Mouse (Mus musculus): ENCODE data around the gene Arpc1b. TPM values are rescaled to one million over a fixed set of nuclear protein-coding genes. Genes with fewer than 3 reads are reported as not detected.
"Not testable (repeated sequence)": the region's sequence is repeated elsewhere in the genome, so short reads cannot be mapped to it uniquely, and the experiment has no call there.

Arpc1b gene
- 51.2 and 62.8 TPM in 2 replicates for polyA plus RNA-seq (2014; fragmentation: Nextera tagmentation; extraction: Ambion mirVana)

DNA sequence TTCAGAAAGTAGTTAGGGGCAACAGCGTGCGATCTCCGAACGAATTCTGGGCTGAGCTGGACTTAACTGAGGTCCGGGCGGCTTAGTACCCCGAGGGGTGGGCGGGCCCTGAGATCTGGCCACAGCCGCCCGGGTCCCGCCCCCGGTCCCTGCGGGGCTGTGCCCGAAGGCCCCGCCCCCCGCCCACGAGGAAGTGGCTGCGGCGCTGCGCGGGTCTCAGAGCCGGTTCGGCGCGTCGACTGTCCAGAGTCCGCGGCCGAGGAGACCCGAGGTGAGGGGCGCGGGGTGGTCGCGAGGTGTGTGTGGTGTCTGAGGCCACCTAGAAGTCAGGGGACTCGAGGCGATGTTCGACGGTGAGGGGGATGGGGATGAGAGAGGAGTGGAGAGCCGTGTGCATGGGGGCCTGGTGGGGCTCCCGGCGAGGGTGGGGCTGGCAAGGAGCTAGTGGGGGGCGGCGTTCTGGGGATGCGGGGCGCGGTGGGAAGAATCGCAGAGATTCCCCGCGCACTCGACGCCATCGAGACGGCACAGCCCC is at the start of gene Arpc1b:
TSS of gene Arpc1b (plus strand) at position 145 of the 535 bp plus-strand sequence.
- H3K4me1 ChIP-seq (replicated peaks; ENCODE audit: control insufficient read depth, insufficient read depth, low read length), result 0 out of 2 replicates have a peak, but pooled peaks cover 4% of the 10 kb centered on the region

GRCm38 (mm10) chr5:145064765-145065340 is 49.2 kb upstream of the Arpc1b start:
- WGBS, result 87% methylated on average over 1 of the region's 1 CpGs
- Histone ChIP-seq H3K36me3 (ENCODE audit: control insufficient read depth, insufficient read depth, low read length) (no peaks in the 10 kb centered on the region), H3K9ac (ENCODE audit: low read length) (no peak overlapping the region), H3K27ac (ENCODE audit: low read depth, low read length) (no peak overlapping the region), H3K27me3 (ENCODE audit: control insufficient read depth, insufficient read depth, low read length) (no peaks in the 10 kb centered on the region), H3K9me3 (ENCODE audit: control insufficient read depth, low read length) (no peaks in the 10 kb centered on the region), H3K4me2 (ENCODE audit: low read depth, low read length, severe bottlenecking) (no peak overlapping the region), H3K4me1 (replicated peaks; ENCODE audit: control insufficient read depth, insufficient read depth, low read length) (no peaks in the 10 kb centered on the region), H3K4me3 (ENCODE audit: low read depth, low read length) (no peak overlapping the region)
- no peak for ATAC-seq (replicated peaks; ENCODE audit: low FRiP score)
- no peak for DNase-seq (ENCODE audit: low spot score)

More for the DNA sequence above, at the start of gene Arpc1b:
- Histone ChIP-seq H3K9ac (ENCODE audit: low read length) (peak within 1 kb of the TSS; percentile 53; the same call in 1 of the 2 replicates), H3K27ac (ENCODE audit: low read depth, low read length) (no peak within 1 kb of the TSS; the same call in 1 of the 2 replicates), H3K4me3 (ENCODE audit: low read depth, low read length) (peak within 1 kb of the TSS; percentile 47), H3K36me3 (ENCODE audit: control insufficient read depth, insufficient read depth, low read length) (peaks cover 3% of the 10 kb centered on the region; the same call in 1 of the 2 replicates), H3K4me2 (ENCODE audit: low read depth, low read length, severe bottlenecking) (peak within 1 kb of the TSS; percentile 68), H3K9me3 (ENCODE audit: control insufficient read depth, low read length) (no peaks in the 10 kb centered on the region), H3K27me3 (ENCODE audit: control insufficient read depth, insufficient read depth, low read length) (peaks cover 9% of the 10 kb centered on the region; the same call in 1 of the 2 replicates)
- ATAC-seq (replicated peaks; ENCODE audit: low FRiP score) (peak; percentile 77), DNase-seq (ENCODE audit: low spot score) (peak; percentile 82)
- under 1% methylated on average over 50 of the region's 53 CpGs for WGBS

GRCm38 (mm10) chr5:145068863-145069262 is 45.2 kb upstream of the Arpc1b start:
- Histone ChIP-seq H3K9ac (ENCODE audit: low read length) (no peak overlapping the region), H3K4me3 (ENCODE audit: low read depth, low read length) (no peak overlapping the region), H3K4me1 (replicated peaks; ENCODE audit: control insufficient read depth, insufficient read depth, low read length) (no peaks in the 10 kb centered on the region), H3K27me3 (ENCODE audit: control insufficient read depth, insufficient read depth, low read length) (no peaks in the 10 kb centered on the region), H3K9me3 (ENCODE audit: control insufficient read depth, low read length) (no peaks in the 10 kb centered on the region), H3K27ac (ENCODE audit: low read depth, low read length) (no peak overlapping the region), H3K4me2 (ENCODE audit: low read depth, low read length, severe bottlenecking) (no peak overlapping the region), H3K36me3 (ENCODE audit: control insufficient read depth, insufficient read depth, low read length) (no peaks in the 10 kb centered on the region)
- ATAC-seq (replicated peaks; ENCODE audit: low FRiP score) (no peak), DNase-seq (ENCODE audit: low spot score) (no peak)
- 67% methylated on average over 3 of the region's 3 CpGs for WGBS

- Histone ChIP-seq H3K27ac (ENCODE audit: low read depth, low read length) (no peak overlapping the region), H3K9me3 (ENCODE audit: control insufficient read depth, low read length) (no peaks in the 10 kb centered on the region), H3K36me3 (ENCODE audit: control insufficient read depth, insufficient read depth, low read length) (no peaks in the 10 kb centered on the region), H3K4me3 (ENCODE audit: low read depth, low read length) (no peak overlapping the region), H3K27me3 (ENCODE audit: control insufficient read depth, insufficient read depth, low read length) (no peaks in the 10 kb centered on the region), H3K9ac (ENCODE audit: low read length) (no peak overlapping the region), H3K4me2 (ENCODE audit: low read depth, low read length, severe bottlenecking) (no peak overlapping the region), H3K4me1 (replicated peaks; ENCODE audit: control insufficient read depth, insufficient read depth, low read length) (no peaks in the 10 kb centered on the region)
- ATAC-seq (replicated peaks; ENCODE audit: low FRiP score), result no peak; the same call in 1 of the 2 replicates
- DNase-seq (ENCODE audit: low spot score), result peak; percentile 84
- 2% methylated on average over 5 of the region's 5 CpGs for WGBS
Measured at GRCm38 (mm10) chr5:145069707-145070106, 44.3 kb upstream of the Arpc1b start.

GRCm38 (mm10) chr5:145071342-145071741 is 42.7 kb upstream of the Arpc1b start:
- no peaks in the 10 kb centered on the region for H3K27me3 ChIP-seq (ENCODE audit: control insufficient read depth, insufficient read depth, low read length)
- H3K4me2 ChIP-seq (ENCODE audit: low read depth, low read length, severe bottlenecking), result no peak overlapping the region
- DNase-seq (ENCODE audit: low spot score) (peak; percentile 63), ATAC-seq (replicated peaks; ENCODE audit: low FRiP score) (no peak)
- WGBS, result 45% methylated on average over 6 of the region's 6 CpGs
- H3K4me1 ChIP-seq (replicated peaks; ENCODE audit: control insufficient read depth, insufficient read depth, low read length), result no peaks in the 10 kb centered on the region
- H3K36me3 ChIP-seq (ENCODE audit: control insufficient read depth, insufficient read depth, low read length), result no peaks in the 10 kb centered on the region
- no peak overlapping the region for H3K4me3 ChIP-seq (ENCODE audit: low read depth, low read length)
- H3K9ac ChIP-seq (ENCODE audit: low read length), result no peak overlapping the region
- no peaks in the 10 kb centered on the region for H3K9me3 ChIP-seq (ENCODE audit: control insufficient read depth, low read length)
- H3K27ac ChIP-seq (ENCODE audit: low read depth, low read length), result no peak overlapping the region

GRCm38 (mm10) chr5:145075081-145075480 is 38.9 kb upstream of the Arpc1b start:
- H3K36me3 ChIP-seq (ENCODE audit: control insufficient read depth, insufficient read depth, low read length), result no peaks in the 10 kb centered on the region
- H3K9me3 ChIP-seq (ENCODE audit: control insufficient read depth, low read length), result no peaks in the 10 kb centered on the region
- H3K9ac ChIP-seq (ENCODE audit: low read length), result no peak overlapping the region
- WGBS, result 62% methylated on average over 3 of the region's 3 CpGs
- no peaks in the 10 kb centered on the region for H3K4me1 ChIP-seq (replicated peaks; ENCODE audit: control insufficient read depth, insufficient read depth, low read length)
- no peak overlapping the region for H3K27ac ChIP-seq (ENCODE audit: low read depth, low read length)
- no peaks in the 10 kb centered on the region for H3K27me3 ChIP-seq (ENCODE audit: control insufficient read depth, insufficient read depth, low read length)
- H3K4me2 ChIP-seq (ENCODE audit: low read depth, low read length, severe bottlenecking), result no peak overlapping the region
- no peak for ATAC-seq (replicated peaks; ENCODE audit: low FRiP score)
- no peak for DNase-seq (ENCODE audit: low spot score)
- H3K4me3 ChIP-seq (ENCODE audit: low read depth, low read length), result no peak overlapping the region

GRCm38 (mm10) chr5:145081866-145082613 is 32.0 kb upstream of the Arpc1b start:
- no peak overlapping the region for H3K27ac ChIP-seq (ENCODE audit: low read depth, low read length)
- H3K36me3 ChIP-seq (ENCODE audit: control insufficient read depth, insufficient read depth, low read length), result no peaks in the 10 kb centered on the region
- no peaks in the 10 kb centered on the region for H3K27me3 ChIP-seq (ENCODE audit: control insufficient read depth, insufficient read depth, low read length)
- 93% methylated on average over 10 of the region's 10 CpGs for WGBS
- no peaks in the 10 kb centered on the region for H3K9me3 ChIP-seq (ENCODE audit: control insufficient read depth, low read length)
- H3K9ac ChIP-seq (ENCODE audit: low read length), result no peak overlapping the region
- no peak overlapping the region for H3K4me2 ChIP-seq (ENCODE audit: low read depth, low read length, severe bottlenecking)
- ATAC-seq (replicated peaks; ENCODE audit: low FRiP score), result no peak
- H3K4me1 ChIP-seq (replicated peaks; ENCODE audit: control insufficient read depth, insufficient read depth, low read length), result peaks cover 9% of the 10 kb centered on the region
- H3K4me3 ChIP-seq (ENCODE audit: low read depth, low read length), result no peak overlapping the region
- DNase-seq (ENCODE audit: low spot score), result no peak

GRCm38 (mm10) chr5:145083201-145083600 is 30.8 kb upstream of the Arpc1b start:
- not testable (repeated sequence) for H3K4me1 ChIP-seq (replicated peaks; ENCODE audit: control insufficient read depth, insufficient read depth, low read length); DNase-seq (ENCODE audit: low spot score); H3K27me3 ChIP-seq (ENCODE audit: control insufficient read depth, insufficient read depth, low read length); H3K36me3 ChIP-seq (ENCODE audit: control insufficient read depth, insufficient read depth, low read length); H3K9me3 ChIP-seq (ENCODE audit: control insufficient read depth, low read length); H3K27ac ChIP-seq (ENCODE audit: low read depth, low read length)
- peak; percentile 6; the same call in 1 of the 2 replicates for ATAC-seq (replicated peaks; ENCODE audit: low FRiP score)
- H3K4me3 ChIP-seq (ENCODE audit: low read depth, low read length), result peak overlapping the region; percentile 71
- peak overlapping the region; percentile 80 for H3K9ac ChIP-seq (ENCODE audit: low read length)
- peak overlapping the region; percentile 92 for H3K4me2 ChIP-seq (ENCODE audit: low read depth, low read length, severe bottlenecking)
- WGBS, result 53% methylated on average over 6 of the region's 6 CpGs

Data from forebrain, embryonic 11.5 days (tissue).